Mouse (Mus musculus) subcutaneous adipose tissue, adult 2 months (tissue): ENCODE data around the gene Cfap299. TPM values are rescaled to one million over a fixed set of nuclear protein-coding genes. Genes with fewer than 3 reads are reported as not detected.

ENCODE experiments used
- polyA plus RNA-seq: library from polyadenylated mRNA; depleted of rRNA; stranded (reverse); fragments of >200 nt; gene quantifications from 2 replicates; pipeline ENCODE4 v1.2.3, GENCODE M21; 2012; ENCODE audit warnings: low replicate concordance; rRNA removed

The Cfap299 gene
- not detected in 2 replicates for polyA plus RNA-seq

DNA sequence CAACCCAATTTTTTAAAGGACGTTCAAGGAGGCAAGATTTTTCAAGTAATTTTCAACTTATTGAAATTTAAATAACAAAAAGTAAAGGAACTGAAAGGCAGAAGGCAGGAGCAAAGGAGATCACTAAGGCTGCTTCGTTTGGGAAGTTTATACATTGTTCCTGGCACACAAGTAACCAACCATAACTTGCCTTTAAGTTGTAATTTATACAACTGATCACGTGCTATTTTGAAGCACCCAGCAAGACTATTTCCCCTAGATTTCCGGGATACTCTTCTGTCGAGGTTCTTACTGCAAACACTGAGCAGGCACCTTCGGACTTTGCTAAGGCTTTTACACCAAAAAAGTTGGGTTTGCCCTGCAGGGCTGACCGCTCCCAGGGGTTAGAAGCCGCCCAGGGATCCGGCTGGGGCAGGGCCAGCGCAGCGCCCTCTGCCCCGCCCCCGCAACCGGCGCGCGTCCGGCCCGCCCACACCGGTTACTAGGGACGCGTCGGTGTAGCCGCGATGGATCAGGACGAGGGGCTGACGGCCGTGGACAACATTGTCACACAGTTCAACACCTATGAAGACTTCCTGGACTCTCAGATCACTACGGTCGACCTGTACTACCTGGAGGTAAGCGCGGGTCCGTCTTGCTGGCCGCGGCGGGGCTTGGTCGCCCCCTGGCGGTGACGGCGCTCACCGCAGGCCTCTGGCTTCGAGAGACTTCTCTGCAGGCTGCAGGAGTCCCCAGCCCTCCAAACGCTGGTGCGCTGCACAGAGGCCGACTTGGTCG is at the start of gene Cfap299:
Gene Cfap299 (plus strand): TSS at position 457 of the 777 bp plus-strand sequence.

DNA sequence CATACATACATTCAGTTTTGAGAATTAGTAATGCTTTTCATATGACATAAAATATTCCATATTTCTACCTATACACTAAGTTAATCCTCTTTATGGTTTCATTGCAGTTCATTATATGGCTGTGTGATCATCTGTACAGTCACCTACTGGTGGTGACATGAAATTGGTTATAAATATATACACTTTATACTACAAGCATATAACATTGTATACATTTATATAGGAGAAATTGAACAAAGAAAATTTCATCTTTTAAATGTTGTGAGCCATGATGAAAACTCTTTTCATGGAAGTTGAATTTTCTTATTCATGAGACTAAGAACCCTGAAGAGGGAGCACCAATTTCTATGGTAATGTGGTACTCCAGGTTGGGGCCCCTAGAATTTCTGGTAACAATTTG is 223.3 kb downstream of the Cfap299 start, which contains the start of gene Gm11111:
Gene Gm11111 (plus strand): TSS at position 301 of the 400 bp plus-strand sequence.

Other genes with a start within 250 kb of the Cfap299 start
- 0.37 and 0.45 TPM in 2 replicates for gene Prdm8, start 162.1 kb upstream of the Cfap299 start, polyA plus RNA-seq
- 0.08 TPM in 1 of 2 replicates, not detected in the other for gene Fgf5, start 75.1 kb upstream of the Cfap299 start, polyA plus RNA-seq
- not detected in 2 replicates for gene Gm11111, start 223.4 kb downstream of the Cfap299 start, polyA plus RNA-seq